Mouse (Mus musculus): ENCODE measurements around the gene Emc6. TPM values are rescaled to one million over a fixed set of nuclear protein-coding genes. Genes with fewer than 3 reads are reported as not detected.

The Emc6 gene
- polyA plus RNA-seq (2015; fragmentation: Nextera tagmentation; extraction: Ambion mirVana), result 156 and 166 TPM in 2 replicates

DNA sequence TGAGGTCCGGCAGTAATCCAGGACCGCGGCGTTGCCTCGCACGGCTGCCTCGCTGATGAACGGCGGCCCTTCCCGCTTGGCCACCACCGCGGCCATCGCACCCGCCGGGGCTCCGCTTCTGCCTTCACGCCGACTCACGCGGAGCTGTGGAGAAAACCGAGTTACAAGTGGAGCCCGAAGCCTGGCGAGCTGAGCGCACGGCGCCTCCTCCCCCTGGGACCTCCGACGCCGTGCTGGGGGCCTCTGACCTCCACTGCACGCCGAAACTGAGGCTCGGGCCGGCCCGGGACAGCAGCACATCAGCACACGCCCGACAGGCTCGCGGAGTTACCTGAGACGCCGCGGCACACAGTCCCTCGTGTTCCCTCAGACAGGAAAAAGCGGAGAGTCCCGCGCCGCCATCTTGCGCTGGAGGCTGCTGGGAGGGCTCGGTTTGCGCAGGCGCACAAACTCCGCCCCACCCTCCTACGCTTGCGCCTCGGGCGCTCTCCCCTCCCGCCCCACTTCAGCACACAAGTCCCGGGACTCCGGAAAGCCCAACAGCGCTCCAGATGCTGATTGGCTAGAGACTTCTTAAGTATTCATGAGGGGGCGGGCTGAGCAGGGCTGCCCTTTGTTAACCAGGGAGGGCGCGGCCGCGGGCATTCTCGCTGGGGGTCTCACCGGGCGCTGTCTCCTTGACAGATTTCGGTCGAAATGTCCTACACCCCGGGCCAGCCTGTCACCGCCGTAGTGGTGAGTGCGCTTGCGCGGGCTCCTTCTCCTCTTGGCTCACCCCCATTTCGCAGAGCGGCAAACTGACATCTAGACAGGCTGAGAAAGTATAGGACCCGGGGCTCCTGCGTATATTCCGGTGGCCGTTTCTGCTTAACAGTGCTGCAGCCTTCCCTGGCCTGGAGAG, at the start of gene Emc6, which contains the start of gene Tax1bp3:
Gene Emc6, minus strand, starts transcription at position 430 of the 901 bp plus-strand sequence.
Gene Tax1bp3, plus strand, starts transcription at position 476 of the 901 bp plus-strand sequence.
- peak; percentile 98 for DNase-seq (ENCODE audit: low spot score)

GRCm38 (mm10) chr11:73225856-73226255, 49.0 kb upstream of the Emc6 start:
- no peak for DNase-seq (ENCODE audit: low spot score)

DNA sequence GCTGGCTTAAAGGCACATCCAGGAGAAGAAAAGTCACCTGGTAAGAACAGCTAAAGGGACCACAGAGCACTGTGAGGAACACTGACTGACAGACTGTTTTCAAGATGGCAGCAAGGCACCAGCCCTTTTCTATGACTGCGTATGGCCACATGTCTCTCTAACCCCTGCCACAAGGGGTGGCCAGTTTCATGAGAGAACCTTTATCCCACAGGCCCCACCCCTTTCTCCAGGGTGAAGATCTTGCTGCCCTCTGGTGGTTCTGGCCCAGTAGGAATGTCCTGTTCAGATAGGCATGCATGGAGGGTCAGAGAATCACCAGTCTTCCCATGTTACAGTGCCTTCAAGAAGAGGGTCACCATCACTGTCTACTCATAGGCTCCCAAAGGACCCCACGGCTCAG, 47.1 kb upstream of the Emc6 start:
- no peak for DNase-seq (ENCODE audit: low spot score)

- DNase-seq (ENCODE audit: low spot score), result no peak
These were observed 46.0 kb upstream of the Emc6 start for GRCm38 (mm10) chr11:73222846-73223245.

- no peak for DNase-seq (ENCODE audit: low spot score)
These were observed 43.8 kb upstream of the Emc6 start for GRCm38 (mm10) chr11:73220651-73221050.

DNA sequence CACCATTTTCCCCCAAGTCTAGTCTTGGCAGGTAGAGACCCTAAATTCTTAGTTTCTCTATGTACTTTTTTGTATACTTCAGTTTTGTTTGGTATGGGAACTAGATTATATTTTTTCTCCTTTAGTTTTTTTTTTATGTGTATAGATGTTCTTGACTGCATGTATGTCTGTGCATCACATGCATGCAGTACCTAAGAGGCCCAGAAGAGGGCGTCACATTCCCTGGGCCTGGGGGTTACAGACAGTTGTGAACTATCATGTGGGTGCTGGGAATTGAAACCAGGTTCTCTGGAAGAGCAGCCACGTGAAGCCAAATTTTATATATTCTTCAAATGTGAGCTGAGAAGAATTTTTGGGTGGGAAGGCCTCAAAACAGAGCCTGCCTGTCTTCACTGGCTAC, 42.8 kb upstream of the Emc6 start:
- DNase-seq (ENCODE audit: low spot score), result no peak

GRCm38 (mm10) chr11:73213956-73214355, 37.1 kb upstream of the Emc6 start:
- DNase-seq (ENCODE audit: low spot score), result no peak

DNA sequence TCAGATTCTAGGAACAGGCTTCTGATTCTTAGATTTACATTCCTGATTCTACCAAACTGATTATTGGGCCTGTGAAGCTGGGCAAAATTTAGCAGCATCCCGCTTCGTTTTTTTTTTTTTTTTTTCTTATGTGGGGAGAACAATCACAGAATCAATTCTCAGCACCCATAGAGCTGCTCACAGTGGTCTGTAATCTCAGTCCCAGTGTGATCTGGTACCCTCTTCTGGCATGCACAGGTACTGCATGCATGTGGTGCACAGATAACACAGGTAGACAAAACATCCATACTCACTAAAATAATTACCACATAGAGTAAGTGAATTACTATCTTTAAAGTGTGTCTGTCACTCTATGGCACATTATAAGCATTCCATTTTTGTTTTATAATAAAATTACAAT, 30.8 kb upstream of the Emc6 start:
- DNase-seq (ENCODE audit: low spot score), result no peak

DNA sequence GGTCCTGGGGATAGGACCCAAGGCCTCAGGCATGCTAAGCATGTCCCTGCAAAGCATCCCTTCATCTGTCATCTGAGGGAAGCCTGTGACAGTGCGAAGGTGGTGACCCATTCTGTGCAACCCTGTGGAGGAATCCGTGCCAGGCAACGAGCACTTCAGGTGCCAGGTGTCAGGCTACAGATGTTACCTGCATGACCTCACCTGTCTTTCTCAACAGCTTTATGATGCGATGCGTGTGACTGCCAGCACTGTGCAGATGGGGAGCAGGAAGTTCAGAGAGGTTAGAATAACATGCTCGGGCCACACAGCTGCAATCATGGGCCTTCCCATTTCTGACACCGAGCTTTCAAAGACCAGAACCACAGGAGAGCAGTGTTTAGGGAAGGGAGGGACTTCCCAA, 28.4 kb upstream of the Emc6 start:
- no peak for DNase-seq (ENCODE audit: low spot score)

- DNase-seq (ENCODE audit: low spot score), result no peak
These were observed 27.1 kb upstream of the Emc6 start for GRCm38 (mm10) chr11:73203895-73204294.

- DNase-seq (ENCODE audit: low spot score), result no peak
These were observed 24.8 kb upstream of the Emc6 start for GRCm38 (mm10) chr11:73201597-73201996.

GRCm38 (mm10) chr11:73201021-73201420, 24.2 kb upstream of the Emc6 start:
- no peak for DNase-seq (ENCODE audit: low spot score)

DNA sequence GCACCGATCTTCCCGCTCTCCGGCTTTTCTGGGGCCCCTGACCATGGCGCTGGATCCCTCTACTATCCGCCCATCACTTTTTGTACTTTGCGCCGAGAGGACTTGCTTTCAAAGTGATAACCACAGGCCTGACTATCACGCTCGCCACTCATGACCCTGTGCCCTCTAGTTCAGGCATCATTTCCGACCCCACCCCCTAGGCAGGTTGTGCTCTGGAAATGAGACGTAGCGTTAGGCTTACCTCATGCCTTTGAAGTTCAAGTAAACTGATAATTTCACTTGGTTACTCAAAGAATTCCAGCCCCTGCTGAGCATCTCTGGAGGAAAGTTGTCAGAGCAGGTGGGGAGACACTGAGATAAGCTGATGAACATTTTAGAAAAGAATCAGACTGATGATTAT, 23.0 kb upstream of the Emc6 start:
- DNase-seq (ENCODE audit: low spot score), result peak; percentile 36

DNA sequence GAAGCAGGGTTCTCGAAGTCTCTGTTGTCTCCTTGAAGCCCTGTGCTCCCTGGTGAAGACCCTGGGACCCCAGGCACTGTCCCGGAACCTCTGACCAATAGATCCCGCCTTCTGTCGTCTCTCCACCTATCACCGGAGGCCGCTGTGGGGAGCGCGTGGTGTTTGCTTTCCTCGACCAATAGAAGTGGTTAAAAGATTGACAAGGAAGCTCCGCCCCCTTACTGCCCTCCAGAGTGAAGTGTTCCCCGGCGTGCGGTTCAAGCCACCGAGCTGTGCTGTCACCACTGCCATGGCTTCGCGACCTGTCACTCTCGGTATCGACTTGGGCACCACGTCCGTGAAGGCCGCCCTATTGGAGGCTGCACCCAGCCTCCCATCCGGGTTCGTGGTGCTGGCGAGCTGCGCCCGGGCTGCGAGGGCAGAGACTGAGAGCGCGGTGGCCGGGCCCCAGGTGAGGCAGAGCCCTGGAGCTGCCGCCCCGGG, 22.4 kb upstream of the Emc6 start, which contains the start of gene Shpk:
Gene Shpk, plus strand, starts transcription at position 231 of the 483 bp plus-strand sequence.
- peak; percentile 95 for DNase-seq (ENCODE audit: low spot score)

- peak; percentile 89 for DNase-seq (ENCODE audit: low spot score)
These were observed 21.9 kb upstream of the Emc6 start, which contains the start of gene Ctns for GRCm38 (mm10) chr11:73198603-73199229. TSS of gene Ctns (minus strand) at chr11:73199042.

GRCm38 (mm10) chr11:73198190-73198589, 21.4 kb upstream of the Emc6 start:
- DNase-seq (ENCODE audit: low spot score), result no peak

DNA sequence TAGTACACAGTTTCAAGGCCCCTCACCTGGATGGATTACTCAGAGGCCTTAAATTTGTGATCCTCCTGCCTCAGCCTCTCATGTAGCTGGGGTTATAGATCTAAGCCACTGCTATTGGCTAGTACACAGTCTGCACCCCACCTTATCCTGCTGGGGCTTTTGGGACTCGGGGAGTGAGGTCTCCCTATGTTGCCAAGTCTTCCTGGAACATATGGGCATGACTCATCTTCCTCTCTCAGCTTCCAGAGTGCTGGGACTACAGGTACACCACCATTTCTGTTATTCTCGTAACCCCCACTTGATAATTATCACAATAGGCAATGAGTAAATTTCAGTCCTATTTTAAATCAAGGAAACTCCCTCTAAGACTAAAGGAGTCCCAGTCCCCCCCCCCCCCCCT, 17.6 kb upstream of the Emc6 start:
- DNase-seq (ENCODE audit: low spot score), result no peak

DNA sequence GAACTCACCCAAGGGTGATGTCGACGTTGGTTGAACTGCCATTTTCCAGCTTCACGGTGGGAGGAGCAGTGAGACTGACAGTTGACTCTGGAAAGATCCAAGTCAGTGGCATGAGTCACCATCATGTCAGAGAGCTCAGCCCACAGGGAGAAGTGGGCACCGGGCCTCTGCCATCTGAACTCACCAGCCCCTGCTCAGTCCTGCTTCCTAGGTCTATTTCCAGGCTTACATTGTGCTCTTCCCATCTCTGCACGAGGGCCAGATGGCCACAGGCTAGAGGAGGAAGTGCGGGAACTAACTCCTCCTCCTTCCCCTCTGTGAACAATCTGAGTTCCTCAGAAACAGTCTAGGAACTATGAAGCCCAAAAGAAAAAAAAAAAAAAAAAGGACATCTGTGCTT, 16.2 kb upstream of the Emc6 start:
- DNase-seq (ENCODE audit: low spot score), result no peak

- no peak for DNase-seq (ENCODE audit: low spot score)
These were observed 10.4 kb upstream of the Emc6 start for GRCm38 (mm10) chr11:73187231-73187630.

GRCm38 (mm10) chr11:73185872-73186615, 9.2 kb upstream of the Emc6 start:
- no peak for DNase-seq (ENCODE audit: low spot score)

DNA sequence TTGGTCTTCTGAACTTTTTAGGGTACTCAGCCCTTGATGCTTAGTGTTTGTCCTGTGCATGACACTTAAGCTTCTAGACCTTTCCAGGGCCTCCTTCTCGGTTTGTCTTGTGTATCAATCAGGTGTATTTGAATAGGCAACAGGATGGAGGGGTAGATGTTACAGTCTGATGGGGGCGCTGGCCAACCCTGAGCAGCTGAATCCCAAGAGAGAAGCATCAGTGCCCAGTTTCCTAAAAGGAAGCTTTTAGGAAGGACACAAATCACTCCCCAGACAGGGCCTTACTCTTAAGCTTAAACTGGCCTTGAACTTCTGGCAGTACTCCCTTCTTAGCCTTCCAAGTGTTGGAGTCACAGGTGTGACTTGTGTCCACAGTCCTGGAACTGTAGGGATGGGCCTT, 1.1 kb upstream of the Emc6 start:
- DNase-seq (ENCODE audit: low spot score), result no peak

DNA sequence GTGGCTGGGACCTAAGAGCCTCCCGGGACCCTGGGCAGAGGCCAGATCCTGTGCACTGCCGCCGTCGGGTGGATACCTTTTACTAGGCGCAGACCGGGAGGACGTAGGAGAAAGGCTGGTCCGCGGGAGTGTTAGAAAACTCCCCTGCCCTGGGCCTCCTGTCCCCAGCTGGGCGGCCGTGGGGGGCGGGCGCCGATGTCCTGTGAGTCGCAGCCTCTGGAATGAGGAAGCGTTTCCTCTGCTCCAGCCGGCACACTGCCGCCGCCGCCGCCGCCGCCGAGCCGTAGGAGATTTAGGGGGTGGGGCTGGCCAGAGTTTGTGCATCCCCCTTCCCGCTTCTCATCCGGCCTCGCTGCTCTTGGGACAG, 655 bp upstream of the Emc6 start:
- DNase-seq (ENCODE audit: low spot score), result peak; percentile 31

All from thymus, postnatal 0 days (tissue).